Mouse (Mus musculus) neural tube, embryonic 15.5 days (tissue): ENCODE data around the gene Msx1. TPM values are rescaled to one million over a fixed set of nuclear protein-coding genes. Genes with fewer than 3 reads are reported as not detected.
"Not testable (repeated sequence)": the region's sequence is repeated elsewhere in the genome, so short reads cannot be mapped to it uniquely, and the experiment has no call there.

Experiments used
- ATAC-seq: fragments of 200-750 bp; cut with Nextera tagmentation; 2 replicates; pipeline ENCODE4 v1.8.0; 2017; ENCODE audit warnings: mild to moderate bottlenecking, moderate TSS enrichment, moderate library complexity; ENCODE audit not compliant: low FRiP score
- H3K27ac ChIP-seq: fragments of 300-500 bp; sonication (generic); replicated peaks from 2 replicates; pipeline ENCODE4 v1.5.1; 2015; ENCODE audit warnings: mild to moderate bottlenecking, inconsistent platforms
- H3K27me3 ChIP-seq: fragments of 300-500 bp; sonication (generic); replicated peaks from 2 replicates; pipeline ENCODE4 v1.6.1; 2015; ENCODE audit warnings: inconsistent platforms
- H3K36me3 ChIP-seq: fragments of 300-500 bp; sonication (generic); 2 replicates; pipeline ENCODE4 v1.6.1; 2015; ENCODE audit warnings: inconsistent platforms
- H3K4me1 ChIP-seq: fragments of 300-500 bp; sonication (generic); 2 replicates; pipeline ENCODE4 v1.6.1; 2015; ENCODE audit warnings: inconsistent platforms
- H3K4me2 ChIP-seq: fragments of 300-500 bp; sonication (generic); 2 replicates; pipeline ENCODE4 v1.6.1; 2015; ENCODE audit warnings: inconsistent platforms, mild to moderate bottlenecking, moderate library complexity
- H3K4me3 ChIP-seq: fragments of 300-500 bp; sonication (generic); replicated peaks from 2 replicates; pipeline ENCODE4 v1.5.1; 2015; ENCODE audit warnings: mild to moderate bottlenecking, inconsistent platforms
- H3K9ac ChIP-seq: fragments of 300-500 bp; sonication (generic); replicated peaks from 2 replicates; pipeline ENCODE4 v1.6.1; 2015; ENCODE audit warnings: mild to moderate bottlenecking, inconsistent platforms
- H3K9me3 ChIP-seq: fragments of 300-500 bp; sonication (generic); replicated peaks from 2 replicates; pipeline ENCODE4 v1.6.1; 2016; ENCODE audit warnings: inconsistent platforms
- WGBS: fragments of 180-500 bp; shearing (Covaris S2); methylation state at CpG from one replicate; pipeline ENCODE4 v1.1.7; 2015; ENCODE audit warnings: mixed read lengths; 5-methylcytosine and 5-hydroxymethylcytosine counted together
- polyA plus RNA-seq: library from polyadenylated mRNA; unstranded; fragments of >200 nt; fragmentation: Nextera tagmentation; extraction: Ambion mirVana; gene quantifications from 2 replicates; pipeline ENCODE4 v1.2.1, GENCODE M21; 2015

Gene Msx1
- polyA plus RNA-seq, 1 experiment from 2014 or later: 15.4 TPM

- H3K4me1 ChIP-seq: peaks cover 4% of the 10 kb centered on the region; the same call in 1 of the 2 replicates
- H3K4me3 ChIP-seq: no peak overlapping the region
- no peaks in the 10 kb centered on the region for H3K9me3 ChIP-seq
- ATAC-seq: no peak; the same call in 1 of the 2 replicates
- no peak overlapping the region for H3K27ac ChIP-seq
- no peak overlapping the region for H3K4me2 ChIP-seq
- H3K36me3 ChIP-seq: no peaks in the 10 kb centered on the region
- H3K9ac ChIP-seq: no peak overlapping the region
- WGBS: 2% methylated on average over 6 of the region's 6 CpGs
- H3K27me3 ChIP-seq: peaks cover 90% of the 10 kb centered on the region
These were observed 11.3 kb upstream of the Msx1 start for GRCm38 (mm10) chr5:37835590-37836266.

- WGBS: 7% methylated on average over 6 of the region's 6 CpGs
- H3K9ac ChIP-seq: no peak overlapping the region
- peaks cover 93% of the 10 kb centered on the region for H3K27me3 ChIP-seq
- no peak for ATAC-seq
- H3K4me1 ChIP-seq: peaks cover 4% of the 10 kb centered on the region; the same call in 1 of the 2 replicates
- no peak overlapping the region for H3K4me3 ChIP-seq
- no peak overlapping the region for H3K27ac ChIP-seq
- H3K4me2 ChIP-seq: no peak overlapping the region
- H3K36me3 ChIP-seq: no peaks in the 10 kb centered on the region
- peaks cover 6% of the 10 kb centered on the region; the same call in 1 of the 2 replicates for H3K9me3 ChIP-seq
These were observed 8.4 kb upstream of the Msx1 start for GRCm38 (mm10) chr5:37832766-37833165.

- WGBS: 18% methylated on average over 13 of the region's 13 CpGs
- no peak overlapping the region for H3K27ac ChIP-seq
These were observed 7.6 kb upstream of the Msx1 start for GRCm38 (mm10) chr5:37832031-37832430.

GRCm38 (mm10) chr5:37830436-37830835 is 6.1 kb upstream of the Msx1 start:
- 47% methylated on average over 6 of the region's 7 CpGs for WGBS
- not testable (repeated sequence) for ATAC-seq, H3K4me3 ChIP-seq, H3K4me2 ChIP-seq, H3K9me3 ChIP-seq, H3K36me3 ChIP-seq, H3K9ac ChIP-seq, H3K27ac ChIP-seq
- H3K4me1 ChIP-seq: peaks cover 13% of the 10 kb centered on the region
- peaks cover 92% of the 10 kb centered on the region for H3K27me3 ChIP-seq

More at GRCm38 (mm10) chr5:37832031-37832430, 7.6 kb upstream of the Msx1 start:
- peaks cover 9% of the 10 kb centered on the region for H3K4me1 ChIP-seq
- H3K27me3 ChIP-seq: peaks cover 90% of the 10 kb centered on the region
- H3K36me3 ChIP-seq: no peaks in the 10 kb centered on the region
- no peak for ATAC-seq
- H3K9ac ChIP-seq: no peak overlapping the region
- H3K4me2 ChIP-seq: no peak overlapping the region
- H3K4me3 ChIP-seq: no peak overlapping the region
- H3K9me3 ChIP-seq: peaks cover 6% of the 10 kb centered on the region; the same call in 1 of the 2 replicates

GRCm38 (mm10) chr5:37829926-37830325 is 5.5 kb upstream of the Msx1 start:
- no peak for ATAC-seq

GRCm38 (mm10) chr5:37829296-37829670 is 4.9 kb upstream of the Msx1 start:
- Histone ChIP-seq H3K9ac (no peak overlapping the region), H3K27me3 (peaks cover 94% of the 10 kb centered on the region), H3K4me2 (no peak overlapping the region), H3K4me1 (peaks cover 17% of the 10 kb centered on the region), H3K27ac (no peak overlapping the region), H3K4me3 (no peak overlapping the region), H3K36me3 (no peaks in the 10 kb centered on the region), H3K9me3 (peaks cover 6% of the 10 kb centered on the region; the same call in 1 of the 2 replicates)
- WGBS: 2% methylated on average over 10 of the region's 10 CpGs
- no peak for ATAC-seq

More at GRCm38 (mm10) chr5:37829926-37830325, 5.5 kb upstream of the Msx1 start:
- Histone ChIP-seq H3K4me3 (no peak overlapping the region), H3K9ac (no peak overlapping the region), H3K27ac (no peak overlapping the region), H3K27me3 (peaks cover 94% of the 10 kb centered on the region), H3K36me3 (no peaks in the 10 kb centered on the region), H3K9me3 (peaks cover 6% of the 10 kb centered on the region; the same call in 1 of the 2 replicates), H3K4me2 (no peak overlapping the region), H3K4me1 (peaks cover 13% of the 10 kb centered on the region)
- 16% methylated on average over 4 of the region's 4 CpGs for WGBS

- H3K4me3 ChIP-seq: no peak overlapping the region
- WGBS: 1% methylated on average over 35 of the region's 35 CpGs
- peaks cover 6% of the 10 kb centered on the region; the same call in 1 of the 2 replicates for H3K9me3 ChIP-seq
- no peak overlapping the region for H3K9ac ChIP-seq
- no peak overlapping the region for H3K27ac ChIP-seq
- peaks cover 94% of the 10 kb centered on the region for H3K27me3 ChIP-seq
- peaks cover 22% of the 10 kb centered on the region for H3K4me1 ChIP-seq
- no peaks in the 10 kb centered on the region for H3K36me3 ChIP-seq
- no peak overlapping the region for H3K4me2 ChIP-seq
- no peak for ATAC-seq
These were observed 4.4 kb upstream of the Msx1 start for GRCm38 (mm10) chr5:37828591-37829295.

- no peak overlapping the region for H3K4me2 ChIP-seq
- WGBS: under 1% methylated on average over 14 of the region's 14 CpGs
- H3K4me1 ChIP-seq: peaks cover 30% of the 10 kb centered on the region
- no peak overlapping the region for H3K27ac ChIP-seq
- no peak overlapping the region for H3K4me3 ChIP-seq
- no peak for ATAC-seq
- H3K36me3 ChIP-seq: no peaks in the 10 kb centered on the region
- peaks cover 94% of the 10 kb centered on the region for H3K27me3 ChIP-seq
- H3K9me3 ChIP-seq: peaks cover 6% of the 10 kb centered on the region; the same call in 1 of the 2 replicates
- H3K9ac ChIP-seq: no peak overlapping the region
These were observed 3.6 kb upstream of the Msx1 start for GRCm38 (mm10) chr5:37828001-37828400.

- H3K9ac ChIP-seq: no peak overlapping the region
- H3K4me3 ChIP-seq: no peak overlapping the region
- H3K4me2 ChIP-seq: no peak overlapping the region
- under 1% methylated on average over 9 of the region's 9 CpGs for WGBS
- no peak for ATAC-seq
- H3K9me3 ChIP-seq: peaks cover 6% of the 10 kb centered on the region; the same call in 1 of the 2 replicates
- H3K4me1 ChIP-seq: peaks cover 33% of the 10 kb centered on the region
- no peak overlapping the region for H3K27ac ChIP-seq
- no peaks in the 10 kb centered on the region for H3K36me3 ChIP-seq
- peaks cover 90% of the 10 kb centered on the region for H3K27me3 ChIP-seq
These were observed 3.2 kb upstream of the Msx1 start for GRCm38 (mm10) chr5:37827626-37827950.

- peaks cover 33% of the 10 kb centered on the region for H3K4me1 ChIP-seq
- H3K27ac ChIP-seq: no peak overlapping the region
- peak overlapping the region; percentile 0; the same call in 1 of the 2 replicates for H3K4me2 ChIP-seq
- no peak for ATAC-seq
- H3K36me3 ChIP-seq: no peaks in the 10 kb centered on the region
- H3K27me3 ChIP-seq: peaks cover 89% of the 10 kb centered on the region
- WGBS: under 1% methylated on average over 59 of the region's 59 CpGs
- H3K9ac ChIP-seq: no peak overlapping the region
- peaks cover 6% of the 10 kb centered on the region; the same call in 1 of the 2 replicates for H3K9me3 ChIP-seq
- H3K4me3 ChIP-seq: no peak overlapping the region
These were observed 2.6 kb upstream of the Msx1 start for GRCm38 (mm10) chr5:37826706-37827625.
